Mouse (Mus musculus) frontal cortex, postnatal 10 days (tissue): ENCODE results near the gene Galnt17.
A peak's percentile ranks its signal among the peaks of the same experiment; 100 is the strongest.

Experiments used
- DNase-seq, 2 experiments: peaks; one replicate each; pipeline ENCODE4 v3.0.0; 2022; ENCODE audit warnings: low spot score in 2 of 2, mixed read lengths in 1 of 2

Gene Galnt17

GRCm38 (mm10) chr5:131020936-131021335 is 287.4 kb downstream of the Galnt17 start:
- DNase-seq = no peak

- DNase-seq = no peak
These were observed 288.8 kb downstream of the Galnt17 start for GRCm38 (mm10) chr5:131019346-131019965.

GRCm38 (mm10) chr5:131016066-131016465 is 292.2 kb downstream of the Galnt17 start:
- no peak for DNase-seq

- DNase-seq = no peak
These were observed 293.0 kb downstream of the Galnt17 start for GRCm38 (mm10) chr5:131015341-131015740.

- DNase-seq = no peak
These were observed 294.5 kb downstream of the Galnt17 start for GRCm38 (mm10) chr5:131013816-131014215.

GRCm38 (mm10) chr5:131013101-131013500 is 295.2 kb downstream of the Galnt17 start:
- DNase-seq = no peak

- no peak for DNase-seq
These were observed 298.8 kb downstream of the Galnt17 start for GRCm38 (mm10) chr5:131009510-131009909.

GRCm38 (mm10) chr5:131008507-131008906 is 299.8 kb downstream of the Galnt17 start:
- no peak for DNase-seq

- peak in 1 of 2 experiments; percentile 27 for DNase-seq
These were observed 300.3 kb downstream of the Galnt17 start for GRCm38 (mm10) chr5:131007871-131008505.

GRCm38 (mm10) chr5:131007198-131007597 is 301.1 kb downstream of the Galnt17 start:
- DNase-seq = peak; percentile 45 to 55

GRCm38 (mm10) chr5:131006524-131006923 is 301.8 kb downstream of the Galnt17 start:
- DNase-seq = no peak

- no peak for DNase-seq
These were observed 307.7 kb downstream of the Galnt17 start for GRCm38 (mm10) chr5:131000572-131000971.

GRCm38 (mm10) chr5:130979321-130979720 is 329.0 kb downstream of the Galnt17 start:
- DNase-seq = no peak

- no peak for DNase-seq
These were observed 329.4 kb downstream of the Galnt17 start for GRCm38 (mm10) chr5:130978871-130979270.

- no peak for DNase-seq
These were observed 330.3 kb downstream of the Galnt17 start for GRCm38 (mm10) chr5:130977999-130978398.

- DNase-seq = no peak
These were observed 355.9 kb downstream of the Galnt17 start for GRCm38 (mm10) chr5:130952361-130952760.

- no peak for DNase-seq
These were observed 357.4 kb downstream of the Galnt17 start for GRCm38 (mm10) chr5:130950894-130951400.

- no peak for DNase-seq
These were observed 357.9 kb downstream of the Galnt17 start for GRCm38 (mm10) chr5:130950421-130950820.

- no peak for DNase-seq
These were observed 358.6 kb downstream of the Galnt17 start for GRCm38 (mm10) chr5:130949710-130950109.

GRCm38 (mm10) chr5:130938911-130939608 is 369.2 kb downstream of the Galnt17 start:
- DNase-seq = peak; percentile 23 to 25

- peak in 1 of 2 experiments; percentile 25 for DNase-seq
These were observed 370.0 kb downstream of the Galnt17 start for GRCm38 (mm10) chr5:130938274-130938741.

GRCm38 (mm10) chr5:130930999-130931398 is 377.3 kb downstream of the Galnt17 start:
- no peak for DNase-seq

- no peak for DNase-seq
These were observed 380.5 kb downstream of the Galnt17 start for GRCm38 (mm10) chr5:130927794-130928149.
